Mouse (Mus musculus): ENCODE data around the gene Fam208b. TPM values are rescaled to one million over a fixed set of nuclear protein-coding genes. Genes with fewer than 3 reads are reported as not detected.
"Not testable (repeated sequence)": the region's sequence is repeated elsewhere in the genome, so short reads cannot be mapped to it uniquely, and the experiment has no call there.

Fam208b gene
- polyA plus RNA-seq, 1 experiment, result 16.5 TPM

GRCm38 (mm10) chr13:3590789-3591188 lies 20.1 kb downstream of the Fam208b start:
- no peak for DNase-seq (ENCODE audit: extremely low spot score in 1 of 2, low spot score in 1 of 2)

DNA sequence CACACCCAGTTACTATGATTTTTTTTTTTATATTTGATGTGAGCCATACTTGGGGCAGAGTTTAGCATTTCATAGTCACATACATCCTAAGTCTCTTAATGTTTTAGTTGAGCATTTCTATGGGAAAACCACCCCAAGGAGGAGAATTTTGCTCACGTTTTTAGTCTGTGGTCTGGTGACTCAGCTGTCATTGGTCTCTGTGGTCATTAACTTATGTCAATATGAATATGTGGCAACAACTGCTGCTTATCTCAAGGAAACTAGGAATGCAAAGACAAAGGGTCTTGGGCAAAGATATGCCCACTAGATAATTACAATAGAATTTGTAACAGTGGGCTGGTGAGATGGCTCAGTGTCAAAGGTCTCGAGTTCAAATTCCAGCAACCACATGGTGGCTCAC lies 47.0 kb downstream of the Fam208b start:
- no peak for DNase-seq (ENCODE audit: extremely low spot score in 1 of 2, low spot score in 1 of 2)

GRCm38 (mm10) chr13:3563130-3563529 lies 47.8 kb downstream of the Fam208b start:
- no peak for DNase-seq (ENCODE audit: extremely low spot score in 1 of 2, low spot score in 1 of 2)

GRCm38 (mm10) chr13:3547856-3548255 lies 63.1 kb downstream of the Fam208b start:
- no peak for DNase-seq (ENCODE audit: extremely low spot score in 1 of 2, low spot score in 1 of 2)

DNA sequence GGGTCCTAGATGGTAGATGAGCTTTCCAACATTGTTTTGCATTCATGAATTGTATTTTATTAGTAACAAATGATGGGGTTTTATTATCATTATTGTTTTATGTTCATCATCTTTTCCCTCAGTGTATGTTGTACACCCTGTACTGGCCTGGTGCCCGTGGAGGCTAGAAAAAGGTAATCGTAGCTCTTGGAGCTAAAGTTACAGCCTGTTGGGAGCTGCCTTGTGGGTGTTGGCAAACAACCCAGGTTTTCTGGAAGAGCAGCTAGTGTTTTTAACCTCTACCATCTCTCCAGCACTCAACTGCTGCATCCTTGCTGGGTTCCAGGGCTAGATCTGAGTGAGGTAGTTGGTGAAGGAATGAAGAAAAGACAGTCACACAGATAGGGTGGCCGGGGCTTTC lies 63.5 kb downstream of the Fam208b start:
- no peak for DNase-seq (ENCODE audit: extremely low spot score in 1 of 2, low spot score in 1 of 2)

DNA sequence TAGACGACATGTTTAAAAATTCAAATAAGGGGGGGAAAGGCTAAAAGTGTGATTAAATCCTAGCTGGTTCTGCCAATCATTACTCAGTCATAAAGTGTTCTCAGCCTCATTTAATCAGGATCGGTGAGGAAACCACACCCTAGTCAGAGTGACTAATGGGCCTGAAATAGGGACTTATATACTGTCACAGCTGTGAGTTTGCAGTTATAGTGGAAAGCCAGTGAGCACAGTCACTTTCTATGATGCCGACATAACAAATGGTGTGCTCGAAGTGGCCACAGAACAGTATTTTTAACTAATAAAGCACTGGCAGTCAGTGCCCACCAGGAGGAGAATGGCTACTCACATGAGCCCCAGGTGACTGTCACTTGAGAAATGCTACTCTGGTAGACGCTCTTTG lies 66.0 kb downstream of the Fam208b start:
- DNase-seq (ENCODE audit: extremely low spot score in 1 of 2, low spot score in 1 of 2), result no peak

DNA sequence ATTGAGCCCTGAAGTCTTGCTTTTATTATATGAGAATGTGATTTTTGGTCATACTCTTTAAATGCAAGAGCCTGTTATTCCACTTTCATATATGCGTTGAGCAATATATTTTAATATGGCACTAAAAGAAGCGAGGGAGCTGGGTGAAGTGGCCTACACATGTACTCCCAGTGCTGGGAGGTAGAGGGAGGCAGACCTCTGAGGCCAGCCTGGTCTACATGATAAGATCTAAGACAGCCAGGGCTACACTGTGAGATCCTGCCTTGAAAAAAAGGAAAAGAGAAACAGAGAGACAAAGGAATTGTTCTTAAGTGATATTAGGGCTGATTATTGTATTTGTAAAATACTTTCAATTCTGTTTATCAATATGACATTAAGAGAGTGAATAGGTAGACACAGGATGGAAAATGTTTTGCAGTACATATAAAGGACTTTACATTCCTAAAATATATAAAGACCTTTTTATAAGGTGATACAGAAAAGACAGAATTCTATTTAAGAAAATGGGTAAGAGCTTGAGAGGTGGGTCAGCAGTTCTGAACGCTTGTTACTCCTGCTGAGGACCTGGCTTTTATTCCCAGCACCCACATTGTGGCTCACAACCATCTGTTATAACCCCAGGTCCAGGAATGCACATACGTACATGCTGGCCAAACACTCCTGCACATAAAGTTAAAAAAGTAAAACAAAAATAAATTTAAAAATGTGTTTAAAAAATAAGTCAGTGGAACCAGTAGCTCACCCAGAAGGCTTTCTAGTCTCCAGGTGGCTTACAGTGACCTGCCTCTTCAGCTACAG lies 66.6 kb downstream of the Fam208b start:
- no peak for DNase-seq (ENCODE audit: extremely low spot score in 1 of 2, low spot score in 1 of 2)

DNA sequence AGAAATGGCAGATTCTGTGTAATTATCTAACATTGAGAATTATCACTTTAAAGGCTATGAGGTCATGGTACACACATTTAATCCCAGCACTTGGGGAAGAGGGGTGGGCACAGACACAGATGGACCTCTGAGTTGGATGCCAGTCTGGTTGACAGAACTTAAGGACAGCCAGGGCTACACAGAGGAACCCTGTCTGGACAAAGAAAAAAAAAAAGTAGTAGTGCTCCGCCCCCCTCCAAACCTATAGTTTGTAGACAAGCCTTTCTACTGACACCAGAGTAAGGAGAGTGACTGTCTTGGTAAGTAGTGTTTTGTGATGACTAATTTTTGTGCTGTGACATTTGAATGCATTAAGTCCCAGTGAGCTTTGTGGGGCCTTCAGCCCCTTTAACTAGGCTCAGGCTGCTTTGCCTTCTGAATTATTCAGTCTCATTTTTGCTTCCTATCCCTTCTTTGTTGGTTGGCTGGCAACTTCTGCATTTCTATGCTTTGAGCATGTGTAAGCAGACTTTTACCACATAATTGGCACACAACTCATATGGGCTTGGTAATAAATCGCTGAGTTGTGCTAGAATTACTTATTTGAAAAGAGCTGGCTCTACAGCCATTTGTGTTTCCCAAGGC lies 69.6 kb downstream of the Fam208b start:
- DNase-seq (ENCODE audit: extremely low spot score in 1 of 2, low spot score in 1 of 2), result no peak

DNA sequence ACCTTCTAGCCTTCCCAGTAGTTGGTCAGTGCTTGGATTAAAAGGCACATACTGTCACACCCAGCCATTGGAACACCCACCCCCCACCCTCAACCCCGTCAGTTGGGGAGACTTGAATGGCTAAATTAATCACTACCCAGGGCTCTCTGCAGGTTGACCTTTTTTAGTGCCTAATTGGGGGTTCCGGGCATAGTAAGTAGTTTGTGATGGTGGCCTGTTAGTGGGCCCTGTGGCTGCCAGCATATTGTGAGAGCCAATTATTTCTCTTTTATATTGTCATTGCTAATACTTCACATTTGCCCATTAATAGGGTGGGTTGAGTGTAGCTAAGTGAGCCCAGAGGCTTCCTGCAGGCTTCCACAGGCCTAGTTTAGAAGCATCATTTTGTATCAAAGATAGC lies 70.7 kb downstream of the Fam208b start:
- no peak for DNase-seq (ENCODE audit: extremely low spot score in 1 of 2, low spot score in 1 of 2)

- no peak for DNase-seq (ENCODE audit: extremely low spot score in 1 of 2, low spot score in 1 of 2)
These were observed 71.8 kb downstream of the Fam208b start for GRCm38 (mm10) chr13:3538969-3539562.

GRCm38 (mm10) chr13:3538223-3538968 lies 72.5 kb downstream of the Fam208b start:
- peak; percentile 53 to 69 for DNase-seq (ENCODE audit: extremely low spot score in 1 of 2, low spot score in 1 of 2)

- DNase-seq (ENCODE audit: extremely low spot score in 1 of 2, low spot score in 1 of 2), result peak; percentile 84 to 93
These were observed 73.2 kb downstream of the Fam208b start, which contains the start of gene Gdi2 for GRCm38 (mm10) chr13:3537594-3538222. Gene Gdi2, plus strand, starts transcription at chr13:3538063.

DNA sequence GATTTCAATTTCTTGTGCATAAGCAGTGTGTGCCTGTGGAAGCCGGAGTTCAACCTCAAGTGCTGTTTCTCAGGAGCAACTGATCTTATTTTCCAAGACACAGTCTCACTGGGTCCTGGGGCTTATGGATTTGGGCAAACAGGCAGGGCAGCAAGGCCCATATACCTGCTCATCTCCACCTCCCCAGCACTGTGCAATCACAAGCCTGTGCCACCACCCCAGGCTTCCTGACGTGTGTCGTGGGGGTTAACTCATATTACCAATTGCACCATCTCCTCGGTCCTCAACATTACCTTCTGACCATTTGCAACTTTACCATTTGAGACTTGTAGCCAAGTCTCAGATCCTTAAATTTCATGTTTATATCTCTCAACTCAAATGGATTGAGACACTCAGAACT lies 76.8 kb downstream of the Fam208b start:
- DNase-seq (ENCODE audit: extremely low spot score in 1 of 2, low spot score in 1 of 2), result no peak

- DNase-seq (ENCODE audit: extremely low spot score in 1 of 2, low spot score in 1 of 2), result no peak
These were observed 78.5 kb downstream of the Fam208b start for GRCm38 (mm10) chr13:3532451-3532850.

DNA sequence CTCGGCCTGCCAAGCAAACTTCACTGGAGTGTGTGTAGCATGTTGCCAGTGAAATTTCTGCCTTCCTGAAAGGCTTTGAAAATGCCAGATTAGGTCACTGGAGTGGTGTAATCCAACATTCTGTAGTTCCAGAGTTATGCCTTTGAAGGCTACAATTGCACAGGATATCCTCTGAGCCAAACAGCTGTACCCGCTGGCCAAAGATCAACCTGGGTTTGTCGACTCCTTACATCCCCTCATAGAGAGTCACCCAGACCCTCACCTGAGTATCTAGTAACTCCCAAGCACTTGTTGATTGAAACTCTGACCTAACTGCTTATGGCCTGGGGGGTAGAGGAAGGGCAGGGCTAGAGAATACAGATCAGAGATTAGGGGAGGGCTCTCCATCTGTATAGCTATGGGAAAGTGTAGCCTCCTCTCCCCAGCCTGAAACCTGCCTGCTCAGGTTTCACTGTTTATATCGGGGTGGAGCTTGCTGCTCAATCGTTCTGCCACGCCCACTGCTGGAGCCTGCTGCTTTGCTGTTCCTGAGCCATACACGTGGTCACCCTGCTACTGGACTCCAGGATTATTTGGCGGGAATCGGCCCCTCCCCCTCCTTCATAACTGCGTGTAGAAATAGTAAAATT lies 79.1 kb downstream of the Fam208b start:
- no peak for DNase-seq (ENCODE audit: extremely low spot score in 1 of 2, low spot score in 1 of 2)

DNA sequence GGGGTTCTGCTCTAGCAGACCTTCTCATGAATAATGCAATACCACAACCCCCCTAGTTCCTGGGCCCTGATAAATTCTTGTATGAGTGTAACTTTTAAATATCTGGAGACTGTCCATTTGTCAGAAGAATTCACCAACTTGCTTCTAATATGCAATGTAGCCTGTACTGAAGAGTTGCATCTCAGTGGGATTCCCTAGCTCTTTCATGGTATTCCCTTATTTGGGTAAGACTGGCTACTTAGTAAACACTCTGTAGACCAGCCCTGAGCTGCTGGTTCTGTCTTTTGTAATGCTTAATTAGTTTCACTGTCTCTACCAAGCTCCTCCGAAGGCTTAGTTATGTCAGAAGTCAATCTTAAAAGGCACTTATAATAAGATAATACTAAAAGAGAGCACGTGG lies 79.7 kb downstream of the Fam208b start:
- DNase-seq (ENCODE audit: extremely low spot score in 1 of 2, low spot score in 1 of 2), result not testable (repeated sequence)

DNA sequence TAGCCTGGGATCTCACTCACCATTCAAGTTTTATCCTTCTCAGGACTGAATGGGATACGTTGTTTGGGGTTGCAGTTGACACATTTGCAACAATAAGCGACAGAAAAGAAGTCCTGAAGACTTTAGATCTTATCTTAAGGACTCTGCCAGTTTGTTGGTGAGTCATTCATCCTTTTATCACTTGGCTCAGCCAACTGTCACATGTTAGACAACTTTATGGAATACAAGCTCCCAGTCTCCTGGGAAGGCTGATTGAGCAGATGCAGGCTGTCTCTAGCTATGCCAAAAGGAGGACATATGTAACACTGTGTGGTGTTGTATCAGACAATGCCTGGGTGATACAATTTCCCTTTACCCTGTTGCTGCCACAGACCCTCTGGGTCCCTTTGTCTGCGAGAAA lies 80.5 kb downstream of the Fam208b start:
- DNase-seq (ENCODE audit: extremely low spot score in 1 of 2, low spot score in 1 of 2), result no peak

DNA sequence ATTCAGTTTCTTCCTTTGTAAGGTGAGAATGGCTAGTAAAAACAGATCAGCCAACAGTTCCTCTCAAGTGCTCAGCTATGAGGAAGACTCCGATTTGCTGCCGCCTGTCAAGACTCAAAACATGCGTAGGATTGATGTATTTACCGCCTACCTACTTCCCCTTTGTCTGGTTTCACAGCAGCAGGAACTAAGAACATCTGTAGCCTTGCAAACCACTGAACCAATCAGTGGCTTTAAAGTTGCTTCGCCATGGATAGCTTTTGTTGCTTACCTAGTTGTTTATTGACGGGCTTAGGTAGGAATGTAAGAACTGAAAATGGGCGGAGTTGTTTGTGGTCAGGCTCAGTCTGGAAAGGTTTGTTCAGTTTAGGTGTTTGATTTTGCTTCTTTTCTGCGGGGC lies 84.6 kb downstream of the Fam208b start:
- no peak for DNase-seq (ENCODE audit: extremely low spot score in 1 of 2, low spot score in 1 of 2)

DNA sequence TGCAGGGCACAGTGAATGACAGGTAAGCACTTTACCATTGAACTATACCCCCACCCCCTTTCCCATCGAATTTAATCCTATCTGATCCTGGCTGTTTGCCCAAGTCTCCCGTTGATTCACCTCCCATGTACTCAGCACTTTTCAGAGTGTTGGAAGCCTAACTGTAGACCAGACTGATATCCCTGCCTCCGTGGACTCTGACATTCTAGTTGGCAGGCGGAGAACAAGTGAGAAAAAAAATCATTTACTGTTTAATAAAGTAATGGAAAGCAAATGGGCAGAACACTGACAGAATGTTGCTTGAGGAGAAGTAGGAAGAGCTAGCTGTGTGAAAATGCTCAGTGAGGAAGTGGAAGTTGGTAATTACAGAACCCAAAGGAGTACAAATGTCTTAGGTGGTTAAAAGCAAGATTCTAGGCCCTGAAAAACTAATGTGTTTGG lies 85.3 kb downstream of the Fam208b start:
- no peak for DNase-seq (ENCODE audit: extremely low spot score in 1 of 2, low spot score in 1 of 2)

DNA sequence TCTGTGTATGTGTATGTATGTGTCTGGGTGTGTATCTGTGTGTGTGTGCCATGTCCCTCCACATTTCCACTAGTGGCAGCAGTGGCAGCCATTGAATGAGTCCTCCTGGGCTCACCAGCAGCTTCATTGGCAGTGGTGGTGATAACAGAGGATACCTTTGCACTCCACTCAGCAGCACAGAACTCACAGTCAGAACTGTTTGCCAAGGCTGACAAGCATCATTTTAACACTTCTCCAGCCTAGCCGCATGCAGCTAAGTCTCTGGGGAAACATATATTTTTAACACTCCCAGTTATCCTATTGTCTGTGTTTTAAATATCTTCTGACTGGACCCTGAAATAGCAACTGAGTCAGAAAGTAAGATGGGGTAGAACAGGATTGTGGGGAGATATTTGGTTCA lies 87.0 kb downstream of the Fam208b start:
- DNase-seq (ENCODE audit: extremely low spot score in 1 of 2, low spot score in 1 of 2), result no peak
